In genomic region chr10:27619658-27620057, GRCm38 (mm10) we compare ENCODE assay signal across 13 mouse cellular contexts. TPM values are rescaled to one million over a fixed set of nuclear protein-coding genes. Genes with fewer than 3 reads are reported as not detected.
DNase-seq lines count a peak whose midpoint lies in the region; ATAC-seq and TF ChIP-seq lines count a peak whose summit lies in the region.
"Had no signal": no experiment of that assay in that cellular context is flagged by ENCODE, and none has a peak within 500 bp of the region (broad histone marks: within the 10 kb centered on the region; RNA-seq: fewer than 3 reads in every experiment).

Lama2 (minus strand) TSS chr10:27619758.

- H3K9me3 ChIP-seq in lung, embryonic 14.5 days (ENCODE audit: low read depth, low read length): no peaks in the 10 kb centered on the region
- H3K9me3 ChIP-seq in limb, embryonic 13.5 days: no peaks in the 10 kb centered on the region
- no peaks in the 10 kb centered on the region for H3K9me3 ChIP-seq in forebrain, embryonic 13.5 days (replicated peaks)
- H3K9me3 ChIP-seq: forebrain, embryonic 12.5 days had no signal

- no peak within 1 kb of the TSS for H3K4me2 ChIP-seq in lung, embryonic 14.5 days
- no peak within 1 kb of the TSS for H3K4me2 ChIP-seq in limb, embryonic 13.5 days (replicated peaks)
- H3K4me2 ChIP-seq in forebrain, embryonic 13.5 days: no peak within 1 kb of the TSS
- H3K4me2 ChIP-seq: forebrain, embryonic 12.5 days had no signal

- no peaks in the 10 kb centered on the region for H3K27me3 ChIP-seq in lung, embryonic 14.5 days (ENCODE audit: insufficient read depth, low read length)
- H3K27me3 ChIP-seq in limb, embryonic 13.5 days: no peaks in the 10 kb centered on the region
- H3K27me3 ChIP-seq in forebrain, embryonic 13.5 days: no peaks in the 10 kb centered on the region
- H3K27me3 ChIP-seq: forebrain, embryonic 12.5 days had no signal

- no peak for TF ChIP-seq CTCF in lung, embryonic 14.5 days (IDR thresholded peaks at IDR 0.05; ENCODE audit: low read depth)

- intact Hi-C loops in gastrocnemius, postnatal 14 days (cut with DNase I; ENCODE audit: low total_unique reads): no loop called here

- H3K27ac ChIP-seq in lung, embryonic 14.5 days (ENCODE audit: low read depth): no peak within 1 kb of the TSS
- H3K27ac ChIP-seq in limb, embryonic 13.5 days: no peak within 1 kb of the TSS
- no peak within 1 kb of the TSS for H3K27ac ChIP-seq in forebrain, embryonic 13.5 days
- H3K27ac ChIP-seq: forebrain, embryonic 12.5 days had no signal

- H3K4me3 ChIP-seq in lung, embryonic 14.5 days (ENCODE audit: low read depth, low read length): no peak within 1 kb of the TSS
- H3K4me3 ChIP-seq in limb, embryonic 13.5 days: no peak within 1 kb of the TSS
- no peak within 1 kb of the TSS for H3K4me3 ChIP-seq in forebrain, embryonic 13.5 days
- H3K4me3 ChIP-seq: forebrain, embryonic 12.5 days had no signal

- no peak for ATAC-seq in lung, embryonic 14.5 days (ENCODE audit: insufficient read depth)
- ATAC-seq in limb, embryonic 13.5 days (ENCODE audit: low FRiP score, low read depth): no peak
- no peak for ATAC-seq in forebrain, embryonic 13.5 days
- ATAC-seq: liver, postnatal 0 days; Patski had no signal

- no peaks in the 10 kb centered on the region for H3K4me1 ChIP-seq in lung, embryonic 14.5 days (ENCODE audit: insufficient read depth)
- H3K4me1 ChIP-seq in limb, embryonic 13.5 days: peaks cover 16% of the 10 kb centered on the region
- H3K4me1 ChIP-seq in forebrain, embryonic 13.5 days: peaks cover 10% of the 10 kb centered on the region

- no peaks in the 10 kb centered on the region for H3K36me3 ChIP-seq in lung, embryonic 14.5 days (ENCODE audit: insufficient read depth)
- no peaks in the 10 kb centered on the region for H3K36me3 ChIP-seq in limb, embryonic 13.5 days
- no peaks in the 10 kb centered on the region for H3K36me3 ChIP-seq in forebrain, embryonic 13.5 days (ENCODE audit: poor library complexity, severe bottlenecking)
- H3K36me3 ChIP-seq: forebrain, embryonic 12.5 days had no signal

- H3K9ac ChIP-seq in lung, embryonic 14.5 days: no peak within 1 kb of the TSS
- H3K9ac ChIP-seq in limb, embryonic 13.5 days: no peak within 1 kb of the TSS
- no peak within 1 kb of the TSS for H3K9ac ChIP-seq in forebrain, embryonic 13.5 days
- H3K9ac ChIP-seq: forebrain, embryonic 12.5 days; liver, postnatal 0 days had no signal

- no peak for DNase-seq in heart, adult 18-20 months
- DNase-seq in heart, adult 11 months: no peak
- DNase-seq in lung, embryonic 14.5 days: no peak
- DNase-seq in lung, postnatal 10 days: no peak
- no peak for DNase-seq in gastrocnemius, postnatal 14 days
- no peak for DNase-seq in cerebellum, postnatal 14 days
- DNase-seq: kidney, adult 18-20 months; liver, postnatal 0 days had no signal

- 90% methylated on average over 3 of the region's 3 CpGs for WGBS in lung, embryonic 14.5 days
- 93% methylated on average over 3 of the region's 3 CpGs for WGBS in limb, embryonic 13.5 days
- WGBS in forebrain, embryonic 13.5 days: 88% methylated on average over 3 of the region's 3 CpGs

RNA-seq across cellular contexts. Expression of gene Lama2, which starts in this region (rescaled TPM):
- total RNA-seq in heart, adult 18-20 months (2021): 10 to 100 TPM; 75.3 to 82.6 TPM
- polyA plus RNA-seq in lung, embryonic 14.5 days (2014; fragmentation: Nextera tagmentation; extraction: Ambion mirVana): 15.9 and 16.7 TPM in 2 replicates
- total RNA-seq in gastrocnemius, postnatal 14 days (2021): 100 to 1,000 TPM; 128 to 140 TPM
- polyA plus RNA-seq in limb, embryonic 13.5 days (2015; fragmentation: Nextera tagmentation; extraction: Ambion mirVana): 12.8 and 14.9 TPM in 2 replicates
- 2.3 and 2.8 TPM in 2 replicates for polyA plus RNA-seq in forebrain, embryonic 13.5 days (2015; fragmentation: Nextera tagmentation; extraction: Ambion mirVana)
- total RNA-seq: neutrophil, adult 5-6 weeks had no signal
